Mouse (Mus musculus): ENCODE results near the gene Slc12a9. TPM values are rescaled to one million over a fixed set of nuclear protein-coding genes. Genes with fewer than 3 reads are reported as not detected.

Gene Slc12a9
- polyA plus RNA-seq, 1 experiment = 34.0 TPM

- TF ChIP-seq POLR2A (IDR thresholded peaks at IDR 0.05; ENCODE audit: borderline replicate concordance, extremely low read depth, insufficient read depth, insufficient read length, poor library complexity, severe bottlenecking) (no peak), CTCF (IDR thresholded peaks at IDR 0.05; ENCODE audit: borderline replicate concordance, extremely low read depth, insufficient read depth, insufficient read length) (no peak)
- DNase-seq (ENCODE audit: low read depth) = no peak
Measured at GRCm38 (mm10) chr5:137354091-137354490, 20.7 kb upstream of the Slc12a9 start.

- TF ChIP-seq CTCF (IDR thresholded peaks at IDR 0.05; ENCODE audit: borderline replicate concordance, extremely low read depth, insufficient read depth, insufficient read length) (no peak), POLR2A (IDR thresholded peaks at IDR 0.05; ENCODE audit: borderline replicate concordance, extremely low read depth, insufficient read depth, insufficient read length, poor library complexity, severe bottlenecking) (no peak)
- peak; percentile 28 for DNase-seq (ENCODE audit: low read depth)
Measured at GRCm38 (mm10) chr5:137352011-137352975, 18.9 kb upstream of the Slc12a9 start.

- TF ChIP-seq CTCF (IDR thresholded peaks at IDR 0.05; ENCODE audit: borderline replicate concordance, extremely low read depth, insufficient read depth, insufficient read length) (no peak), POLR2A (IDR thresholded peaks at IDR 0.05; ENCODE audit: borderline replicate concordance, extremely low read depth, insufficient read depth, insufficient read length, poor library complexity, severe bottlenecking) (no peak)
- peak; percentile 11 for DNase-seq (ENCODE audit: low read depth)
Measured at GRCm38 (mm10) chr5:137351394-137351793, 18.0 kb upstream of the Slc12a9 start.

- no peak for TF ChIP-seq CTCF (IDR thresholded peaks at IDR 0.05; ENCODE audit: borderline replicate concordance, extremely low read depth, insufficient read depth, insufficient read length)
- no peak for TF ChIP-seq POLR2A (IDR thresholded peaks at IDR 0.05; ENCODE audit: borderline replicate concordance, extremely low read depth, insufficient read depth, insufficient read length, poor library complexity, severe bottlenecking)
- no peak for DNase-seq (ENCODE audit: low read depth)
Measured at GRCm38 (mm10) chr5:137351058-137351380, 17.6 kb upstream of the Slc12a9 start.

- no peak for TF ChIP-seq CTCF (IDR thresholded peaks at IDR 0.05; ENCODE audit: borderline replicate concordance, extremely low read depth, insufficient read depth, insufficient read length)
- TF ChIP-seq POLR2A (IDR thresholded peaks at IDR 0.05; ENCODE audit: borderline replicate concordance, extremely low read depth, insufficient read depth, insufficient read length, poor library complexity, severe bottlenecking) = no peak
- DNase-seq (ENCODE audit: low read depth) = peak; percentile 23
Measured at GRCm38 (mm10) chr5:137350205-137351057, 17.0 kb upstream of the Slc12a9 start.

GRCm38 (mm10) chr5:137349384-137350204 lies 16.2 kb upstream of the Slc12a9 start, which contains the start of gene Ephb4:
Gene Ephb4 (plus strand): TSS chr5:137350109.
- peak; percentile 95 for DNase-seq (ENCODE audit: low read depth)
- TF ChIP-seq POLR2A (IDR thresholded peaks at IDR 0.05; ENCODE audit: borderline replicate concordance, extremely low read depth, insufficient read depth, insufficient read length, poor library complexity, severe bottlenecking) (peak; percentile 30; the same call in 1 of the 2 replicates), CTCF (IDR thresholded peaks at IDR 0.05; ENCODE audit: borderline replicate concordance, extremely low read depth, insufficient read depth, insufficient read length) (peak; percentile 19; the same call in 1 of the 2 replicates)

GRCm38 (mm10) chr5:137348482-137349383 lies 15.3 kb upstream of the Slc12a9 start:
- TF ChIP-seq CTCF (IDR thresholded peaks at IDR 0.05; ENCODE audit: borderline replicate concordance, extremely low read depth, insufficient read depth, insufficient read length) (no peak), POLR2A (IDR thresholded peaks at IDR 0.05; ENCODE audit: borderline replicate concordance, extremely low read depth, insufficient read depth, insufficient read length, poor library complexity, severe bottlenecking) (no peak)
- DNase-seq (ENCODE audit: low read depth) = peak; percentile 42

GRCm38 (mm10) chr5:137347856-137348255 lies 14.5 kb upstream of the Slc12a9 start:
- DNase-seq (ENCODE audit: low read depth) = no peak
- TF ChIP-seq CTCF (IDR thresholded peaks at IDR 0.05; ENCODE audit: borderline replicate concordance, extremely low read depth, insufficient read depth, insufficient read length) = no peak
- no peak for TF ChIP-seq POLR2A (IDR thresholded peaks at IDR 0.05; ENCODE audit: borderline replicate concordance, extremely low read depth, insufficient read depth, insufficient read length, poor library complexity, severe bottlenecking)

GRCm38 (mm10) chr5:137346983-137347382 lies 13.6 kb upstream of the Slc12a9 start:
- no peak for TF ChIP-seq POLR2A (IDR thresholded peaks at IDR 0.05; ENCODE audit: borderline replicate concordance, extremely low read depth, insufficient read depth, insufficient read length, poor library complexity, severe bottlenecking)
- no peak for TF ChIP-seq CTCF (IDR thresholded peaks at IDR 0.05; ENCODE audit: borderline replicate concordance, extremely low read depth, insufficient read depth, insufficient read length)

GRCm38 (mm10) chr5:137346388-137346787 lies 13.0 kb upstream of the Slc12a9 start:
- no peak for TF ChIP-seq POLR2A (IDR thresholded peaks at IDR 0.05; ENCODE audit: borderline replicate concordance, extremely low read depth, insufficient read depth, insufficient read length, poor library complexity, severe bottlenecking)
- TF ChIP-seq CTCF (IDR thresholded peaks at IDR 0.05; ENCODE audit: borderline replicate concordance, extremely low read depth, insufficient read depth, insufficient read length) = no peak

More at GRCm38 (mm10) chr5:137346983-137347382, 13.6 kb upstream of the Slc12a9 start:
- no peak for DNase-seq (ENCODE audit: low read depth)

More at GRCm38 (mm10) chr5:137346388-137346787, 13.0 kb upstream of the Slc12a9 start:
- DNase-seq (ENCODE audit: low read depth) = no peak
